Mouse (Mus musculus) lung, embryonic 15.5 days (tissue): ENCODE data around the gene Nfe2l3. TPM values are rescaled to one million over a fixed set of nuclear protein-coding genes. Genes with fewer than 3 reads are reported as not detected.
"Not testable (repeated sequence)": the region's sequence is repeated elsewhere in the genome, so short reads cannot be mapped to it uniquely, and the experiment has no call there.

ENCODE experiments used
- ATAC-seq: fragments of 200-750 bp; cut with Nextera tagmentation; 2 replicates; pipeline ENCODE4 v1.8.0; 2017; ENCODE audit warnings: moderate number of reproducible peaks, borderline replicate concordance; ENCODE audit not compliant: low FRiP score, low TSS enrichment; ENCODE audit errors: extremely low read depth
- H3K27ac ChIP-seq: fragments of 300-500 bp; sonication (generic); 2 replicates; pipeline ENCODE4 v1.5.1; 2015; ENCODE audit warnings: moderate library complexity, mild to moderate bottlenecking, inconsistent platforms
- H3K27me3 ChIP-seq: fragments of 300-500 bp; sonication (generic); 2 replicates; pipeline ENCODE4 v1.6.1; 2015; ENCODE audit warnings: inconsistent platforms
- H3K36me3 ChIP-seq: fragments of 300-500 bp; sonication (generic); 2 replicates; pipeline ENCODE4 v1.6.1; 2015; ENCODE audit warnings: inconsistent platforms
- H3K4me1 ChIP-seq: fragments of 300-500 bp; sonication (generic); 2 replicates; pipeline ENCODE4 v1.6.1; 2015; ENCODE audit warnings: inconsistent platforms
- H3K4me2 ChIP-seq: fragments of 300-500 bp; sonication (generic); 2 replicates; pipeline ENCODE4 v1.6.1; 2015; ENCODE audit warnings: inconsistent platforms, mild to moderate bottlenecking, moderate library complexity
- H3K4me3 ChIP-seq: fragments of 300-500 bp; sonication (generic); 2 replicates; pipeline ENCODE4 v1.5.1; 2015; ENCODE audit warnings: mild to moderate bottlenecking, inconsistent platforms
- H3K9ac ChIP-seq: fragments of 300-500 bp; sonication (generic); 2 replicates; pipeline ENCODE4 v1.6.1; 2015; ENCODE audit warnings: inconsistent platforms
- H3K9me3 ChIP-seq: fragments of 300-500 bp; sonication (generic); 2 replicates; pipeline ENCODE4 v1.6.1; 2016; ENCODE audit warnings: inconsistent platforms
- WGBS: fragments of 180-500 bp; shearing (Covaris S2); methylation state at CpG from one replicate; pipeline ENCODE4 v1.1.7; 2015; 5-methylcytosine and 5-hydroxymethylcytosine counted together
- polyA plus RNA-seq: library from polyadenylated mRNA; unstranded; fragments of >200 nt; fragmentation: Nextera tagmentation; extraction: Ambion mirVana; gene quantifications from 2 replicates; pipeline ENCODE4 v1.2.1, GENCODE M21; 2015

The Nfe2l3 gene
- polyA plus RNA-seq, result 2.4 and 3.4 TPM in 2 replicates

DNA sequence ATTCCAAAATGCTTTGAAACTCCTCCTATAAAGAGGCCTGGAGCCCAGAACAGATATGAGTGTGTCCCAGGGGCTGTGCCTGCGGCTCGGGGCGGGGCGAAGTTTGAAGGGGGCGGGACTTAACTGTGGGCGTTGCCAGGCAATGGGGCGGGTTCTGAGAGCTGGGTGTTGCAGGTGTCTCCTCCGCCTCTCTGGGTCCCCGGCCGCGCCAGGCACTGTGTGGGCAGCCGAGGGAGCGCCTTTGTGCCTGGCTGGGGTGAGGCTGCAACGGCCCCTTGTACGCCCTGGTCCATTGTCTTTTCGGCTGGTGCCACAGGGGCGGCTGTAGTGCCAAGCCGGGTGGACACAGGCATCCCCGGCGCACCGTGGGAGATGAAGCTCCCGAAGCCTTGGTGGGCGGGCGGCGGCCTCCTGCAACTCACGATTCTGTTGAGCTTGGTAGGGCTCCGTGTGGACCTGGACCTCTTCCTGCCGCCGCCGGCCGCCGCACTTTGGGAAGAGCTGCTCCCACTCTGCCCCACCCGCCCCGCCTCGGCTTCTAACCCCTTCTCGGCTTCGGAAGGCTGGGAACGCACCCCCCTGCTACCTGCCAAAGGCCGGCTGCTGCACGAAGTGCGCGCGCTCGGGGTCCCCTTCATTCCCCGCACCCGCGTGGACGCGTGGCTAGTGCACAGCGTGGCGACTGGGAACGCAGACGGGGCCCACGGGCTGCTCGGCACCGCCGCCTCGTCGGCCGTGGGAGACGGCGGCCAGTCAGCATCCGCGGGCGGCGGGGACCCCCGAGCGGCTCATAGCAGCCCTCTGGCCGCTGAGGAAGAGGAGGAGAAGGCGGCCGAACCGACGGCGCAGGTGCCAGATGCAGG lies at the start of gene Nfe2l3:
TSS of gene Nfe2l3 (plus strand) at position 136 of the 863 bp plus-strand sequence.
- H3K9ac ChIP-seq, result peak within 1 kb of the TSS; percentile 37
- peaks cover 50% of the 10 kb centered on the region for H3K27me3 ChIP-seq
- peak within 1 kb of the TSS; percentile 94 for H3K4me2 ChIP-seq
- H3K4me3 ChIP-seq, result peak within 1 kb of the TSS; percentile 49
- H3K27ac ChIP-seq, result no peak within 1 kb of the TSS
- no peaks in the 10 kb centered on the region for H3K36me3 ChIP-seq
- ATAC-seq, result peak; percentile 82
- peaks cover 9% of the 10 kb centered on the region for H3K4me1 ChIP-seq
- 1% methylated on average over 74 of the region's 74 CpGs for WGBS
- no peaks in the 10 kb centered on the region for H3K9me3 ChIP-seq

DNA sequence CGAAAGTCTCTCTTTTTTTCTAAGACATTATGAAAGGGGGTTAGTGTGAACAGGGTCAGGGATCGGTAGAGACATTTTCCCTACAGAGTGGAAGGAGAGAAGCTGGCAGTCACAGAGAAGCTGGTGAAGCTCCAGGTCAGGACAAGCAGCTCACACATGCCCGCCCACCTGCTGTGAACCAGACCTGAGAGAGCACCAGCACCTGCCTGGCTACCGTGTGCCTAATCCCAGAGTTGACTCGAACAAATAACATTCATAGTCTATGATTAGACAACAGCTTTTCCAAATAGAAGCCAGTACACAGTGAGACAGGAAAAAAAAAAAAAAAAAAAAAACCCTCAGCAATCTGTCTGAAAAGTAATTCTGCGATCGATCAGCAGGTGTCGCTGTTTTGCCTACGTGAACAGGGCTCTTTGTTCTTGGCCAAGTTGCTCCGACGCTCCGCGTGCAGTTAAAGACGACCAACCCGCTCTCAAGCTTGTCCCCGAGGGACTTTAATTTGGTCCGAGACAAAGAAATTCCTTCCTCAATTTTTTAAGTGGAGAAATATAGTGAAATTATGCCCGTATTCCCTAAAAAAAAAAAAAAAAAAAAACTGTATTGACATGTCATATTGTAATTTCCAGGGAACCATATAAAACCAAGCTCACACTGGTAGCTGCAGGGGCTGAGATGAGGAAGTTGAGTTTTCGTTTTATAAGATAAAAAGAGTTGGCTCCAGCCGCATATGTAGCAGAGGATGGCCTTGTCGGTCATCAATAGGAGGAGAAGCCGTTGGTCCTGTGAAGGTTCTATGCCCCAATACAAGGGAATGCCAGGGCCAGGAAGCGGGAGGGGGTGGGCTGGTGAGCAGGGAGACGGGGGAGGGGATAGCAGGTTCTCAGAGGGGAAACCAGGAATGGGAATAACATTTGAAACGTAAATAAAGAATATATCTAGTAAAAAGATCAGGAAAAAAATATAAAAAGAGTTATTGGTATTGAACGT lies 48.4 kb upstream of the Nfe2l3 start:
- no peaks in the 10 kb centered on the region for H3K9me3 ChIP-seq
- H3K36me3 ChIP-seq, result no peaks in the 10 kb centered on the region
- no peak overlapping the region for H3K27ac ChIP-seq
- H3K4me1 ChIP-seq, result peaks cover 16% of the 10 kb centered on the region; the same call in 1 of the 2 replicates
- H3K27me3 ChIP-seq, result no peaks in the 10 kb centered on the region
- H3K9ac ChIP-seq, result no peak overlapping the region
- ATAC-seq, result peak; percentile 43; the same call in 1 of the 2 replicates
- peak overlapping the region; percentile 25 for H3K4me3 ChIP-seq
- WGBS, result 14% methylated on average over 26 of the region's 26 CpGs
- peak overlapping the region; percentile 53 for H3K4me2 ChIP-seq

DNA sequence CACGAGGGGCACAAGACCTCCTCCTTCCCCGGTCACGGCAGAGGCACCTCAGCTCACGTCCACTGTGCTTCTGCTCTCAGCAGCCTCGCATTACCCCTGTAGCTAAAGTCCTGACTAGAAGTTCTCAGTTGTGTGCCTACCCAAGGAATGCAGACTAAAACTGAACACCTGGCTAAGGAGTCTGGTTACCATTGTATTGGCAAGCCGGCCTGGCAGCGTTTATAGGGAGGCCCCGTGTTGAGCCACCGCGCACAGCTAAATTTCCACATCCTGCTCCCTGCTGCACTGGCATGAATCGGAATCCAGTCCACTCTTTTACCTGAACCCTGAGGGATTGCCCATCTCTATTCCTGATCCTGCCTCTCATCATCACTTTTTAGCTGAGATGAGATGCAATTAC lies 42.0 kb upstream of the Nfe2l3 start:
- ATAC-seq, result no peak
- Histone ChIP-seq H3K27ac (no peak overlapping the region), H3K9me3 (no peaks in the 10 kb centered on the region), H3K4me3 (no peak overlapping the region), H3K36me3 (no peaks in the 10 kb centered on the region), H3K27me3 (no peaks in the 10 kb centered on the region), H3K4me1 (peaks cover 4% of the 10 kb centered on the region; the same call in 1 of the 2 replicates), H3K4me2 (no peak overlapping the region), H3K9ac (no peak overlapping the region)
- WGBS, result 63% methylated on average over 11 of the region's 11 CpGs

DNA sequence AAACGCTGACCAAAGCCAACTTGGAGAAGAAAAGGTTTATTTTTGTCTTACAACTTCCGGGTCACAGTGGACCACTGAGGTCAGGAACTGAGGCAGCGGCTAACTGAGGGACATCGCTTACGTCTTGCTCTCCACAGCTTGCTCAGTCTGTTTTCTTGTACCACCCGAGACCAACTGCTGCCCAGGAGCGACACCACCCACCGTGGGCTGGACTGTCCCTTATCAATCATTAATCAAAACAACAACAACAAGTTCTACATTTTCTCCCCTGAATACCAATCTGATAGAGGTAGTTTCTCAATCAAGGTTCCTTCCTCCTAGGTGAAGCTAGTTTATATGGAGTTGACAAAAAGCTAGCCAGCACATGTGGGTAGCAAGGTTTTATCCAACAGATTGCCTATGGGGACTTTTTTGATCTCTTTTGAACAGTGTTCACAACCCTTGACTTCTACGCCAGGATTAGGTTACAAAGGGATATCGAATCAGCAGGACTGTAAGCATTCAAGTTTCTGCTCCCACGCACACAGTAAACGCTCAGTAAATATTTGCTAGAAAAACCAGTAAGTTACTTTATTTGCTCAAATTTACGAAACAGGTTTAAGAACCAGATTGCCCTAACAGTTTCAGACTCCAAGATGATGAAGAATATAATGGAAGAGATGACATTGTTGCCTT lies 40.5 kb upstream of the Nfe2l3 start:
- H3K4me2 ChIP-seq, result no peak overlapping the region
- no peak overlapping the region for H3K27ac ChIP-seq
- H3K9ac ChIP-seq, result no peak overlapping the region
- H3K36me3 ChIP-seq, result no peaks in the 10 kb centered on the region
- no peaks in the 10 kb centered on the region for H3K9me3 ChIP-seq
- ATAC-seq, result no peak
- no peaks in the 10 kb centered on the region for H3K27me3 ChIP-seq
- H3K4me1 ChIP-seq, result peaks cover 4% of the 10 kb centered on the region; the same call in 1 of the 2 replicates
- WGBS, result 46% methylated on average over 13 of the region's 13 CpGs
- H3K4me3 ChIP-seq, result no peak overlapping the region

DNA sequence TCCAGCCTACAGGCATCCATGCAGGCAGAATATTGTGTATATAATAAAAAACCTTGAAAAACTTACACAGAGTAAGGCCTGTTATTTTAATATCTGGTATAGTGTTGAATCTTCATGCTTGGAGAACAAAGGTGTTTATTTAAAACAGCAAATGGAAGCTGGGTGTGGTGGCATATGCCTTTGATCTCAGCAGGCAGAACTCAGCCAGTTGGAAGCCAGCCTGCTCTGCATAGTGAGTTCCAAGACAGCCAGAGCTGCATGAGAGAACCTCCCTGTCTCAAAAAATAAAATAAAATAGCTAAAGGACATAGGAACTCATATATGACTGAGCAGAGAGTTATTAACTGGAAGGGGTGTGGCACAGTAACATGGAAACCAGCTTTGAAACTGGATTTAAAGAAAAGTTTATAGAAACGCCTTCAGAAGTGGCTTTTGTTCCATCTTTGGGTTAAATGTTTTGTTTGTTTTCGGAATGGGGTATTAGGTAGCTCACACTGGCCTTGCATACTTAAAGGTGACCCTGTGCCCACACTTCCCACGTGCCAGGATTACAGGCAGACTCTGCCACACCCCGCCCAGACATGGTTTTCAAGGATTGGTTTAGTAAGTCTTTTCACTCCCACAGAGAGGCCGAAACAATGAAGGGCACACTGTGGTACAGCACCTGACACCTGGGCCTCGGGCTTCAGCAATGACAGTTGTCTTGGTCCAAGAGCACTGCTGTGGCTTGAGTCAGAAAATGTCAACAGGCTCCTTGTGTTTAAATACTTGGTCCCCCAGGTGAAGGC lies 38.9 kb upstream of the Nfe2l3 start:
- H3K4me3 ChIP-seq, result no peak overlapping the region
- H3K27me3 ChIP-seq, result no peaks in the 10 kb centered on the region
- WGBS, result 51% methylated on average over 6 of the region's 6 CpGs
- H3K9ac ChIP-seq, result no peak overlapping the region
- no peak for ATAC-seq
- H3K4me1 ChIP-seq, result peaks cover 4% of the 10 kb centered on the region; the same call in 1 of the 2 replicates
- H3K27ac ChIP-seq, result no peak overlapping the region
- no peaks in the 10 kb centered on the region for H3K9me3 ChIP-seq
- no peak overlapping the region for H3K4me2 ChIP-seq
- no peaks in the 10 kb centered on the region for H3K36me3 ChIP-seq

DNA sequence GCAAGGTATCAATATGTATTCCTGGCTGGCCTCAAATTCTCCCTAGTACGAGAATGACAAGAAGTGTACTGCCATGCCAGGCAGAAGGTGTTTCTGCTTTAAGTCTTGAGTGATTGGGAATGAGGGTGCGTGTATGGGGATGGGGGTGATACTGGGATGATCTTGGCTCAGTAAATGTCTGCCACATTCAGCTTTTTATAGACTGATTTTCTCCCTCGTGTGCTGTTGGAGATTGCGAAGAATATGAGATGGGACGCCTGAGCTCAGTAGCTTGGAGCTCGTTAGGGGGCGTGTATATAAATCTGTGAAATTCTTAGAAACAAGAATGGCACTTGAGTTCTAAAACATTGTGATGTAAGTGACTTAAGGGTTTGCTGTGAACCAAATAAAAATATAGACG lies 38.1 kb upstream of the Nfe2l3 start:
- not testable (repeated sequence) for H3K9me3 ChIP-seq, H3K36me3 ChIP-seq, H3K27ac ChIP-seq, ATAC-seq, H3K4me3 ChIP-seq, H3K4me1 ChIP-seq, H3K27me3 ChIP-seq, H3K9ac ChIP-seq, H3K4me2 ChIP-seq
- WGBS, result 86% methylated on average over 8 of the region's 8 CpGs

DNA sequence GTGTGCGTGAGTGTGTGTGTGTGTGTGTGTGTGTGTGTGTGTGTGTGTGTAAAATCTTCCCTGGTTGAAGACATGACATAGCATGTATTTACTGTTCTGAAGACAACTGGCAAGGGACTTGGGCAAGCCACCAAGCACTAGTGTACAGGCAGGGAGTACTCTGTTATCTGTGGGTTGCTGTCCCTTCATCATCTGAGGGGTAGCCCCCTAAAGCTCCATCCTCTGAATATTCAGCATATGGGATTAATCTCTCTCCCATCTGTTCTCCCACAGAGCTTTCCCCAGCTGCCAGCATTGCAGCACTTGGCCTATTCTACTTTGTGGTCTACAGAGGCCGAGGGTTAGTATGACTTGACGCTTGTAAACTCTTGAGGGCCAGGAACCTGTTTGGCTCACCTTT lies 37.5 kb upstream of the Nfe2l3 start:
- not testable (repeated sequence) for ATAC-seq, H3K9me3 ChIP-seq, H3K27ac ChIP-seq, H3K9ac ChIP-seq, H3K27me3 ChIP-seq, H3K4me2 ChIP-seq, H3K4me3 ChIP-seq, H3K36me3 ChIP-seq
- 81% methylated on average over 3 of the region's 3 CpGs for WGBS
- H3K4me1 ChIP-seq, result peaks cover 11% of the 10 kb centered on the region

DNA sequence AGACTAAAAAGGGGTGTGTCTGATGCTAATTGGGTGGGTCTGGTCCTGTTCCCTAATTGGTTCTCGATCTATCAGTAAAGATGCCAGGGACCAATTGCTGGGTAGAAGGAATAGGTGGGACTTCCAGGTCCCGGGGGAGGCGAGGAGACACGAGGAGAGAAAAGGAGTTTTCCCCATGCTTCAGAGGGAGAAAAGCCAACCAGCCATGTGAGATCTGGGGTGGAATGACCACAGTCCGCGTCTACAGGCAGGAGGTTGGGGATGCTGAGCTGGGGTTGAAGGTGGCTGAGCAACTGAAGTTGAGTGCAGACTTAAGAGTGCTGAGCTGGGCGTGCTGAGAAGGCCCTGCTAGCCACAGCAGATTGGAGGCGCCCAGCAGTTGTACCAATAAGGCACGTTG lies 37.0 kb upstream of the Nfe2l3 start:
- H3K4me3 ChIP-seq, result no peak overlapping the region
- H3K9ac ChIP-seq, result no peak overlapping the region
- no peak overlapping the region for H3K4me2 ChIP-seq
- H3K27me3 ChIP-seq, result no peaks in the 10 kb centered on the region
- WGBS, result 61% methylated on average over 9 of the region's 9 CpGs
- no peak overlapping the region for H3K27ac ChIP-seq
- no peak for ATAC-seq
- peaks cover 11% of the 10 kb centered on the region for H3K4me1 ChIP-seq
- H3K9me3 ChIP-seq, result no peaks in the 10 kb centered on the region
- no peaks in the 10 kb centered on the region for H3K36me3 ChIP-seq

DNA sequence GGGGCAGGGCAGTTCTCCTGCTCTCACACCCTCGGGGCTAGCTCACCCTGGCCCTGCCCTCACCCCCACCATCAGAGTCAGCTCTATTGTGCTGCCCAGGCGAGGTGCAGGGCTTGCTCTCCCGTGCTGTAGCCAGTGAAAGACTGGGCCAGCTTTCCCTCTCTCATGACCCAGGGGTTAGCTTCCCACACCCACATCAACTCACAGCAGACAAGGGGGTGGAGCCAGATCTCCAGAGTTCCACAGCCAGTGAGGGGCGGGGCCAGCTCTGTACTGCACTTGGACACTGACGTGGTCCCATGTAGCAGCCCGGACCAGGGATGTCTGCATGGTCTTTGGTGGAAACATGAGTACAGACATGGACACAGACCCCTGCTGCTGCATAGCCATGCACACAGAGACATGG lies 33.4 kb upstream of the Nfe2l3 start:
- ATAC-seq, result peak; percentile 88
- WGBS, result 17% methylated on average over 6 of the region's 6 CpGs
- no peaks in the 10 kb centered on the region for H3K36me3 ChIP-seq
- H3K9me3 ChIP-seq, result no peaks in the 10 kb centered on the region
- no peaks in the 10 kb centered on the region for H3K27me3 ChIP-seq
- H3K27ac ChIP-seq, result no peak overlapping the region
- H3K9ac ChIP-seq, result no peak overlapping the region
- no peak overlapping the region for H3K4me2 ChIP-seq
- H3K4me3 ChIP-seq, result no peak overlapping the region
- H3K4me1 ChIP-seq, result peaks cover 7% of the 10 kb centered on the region

DNA sequence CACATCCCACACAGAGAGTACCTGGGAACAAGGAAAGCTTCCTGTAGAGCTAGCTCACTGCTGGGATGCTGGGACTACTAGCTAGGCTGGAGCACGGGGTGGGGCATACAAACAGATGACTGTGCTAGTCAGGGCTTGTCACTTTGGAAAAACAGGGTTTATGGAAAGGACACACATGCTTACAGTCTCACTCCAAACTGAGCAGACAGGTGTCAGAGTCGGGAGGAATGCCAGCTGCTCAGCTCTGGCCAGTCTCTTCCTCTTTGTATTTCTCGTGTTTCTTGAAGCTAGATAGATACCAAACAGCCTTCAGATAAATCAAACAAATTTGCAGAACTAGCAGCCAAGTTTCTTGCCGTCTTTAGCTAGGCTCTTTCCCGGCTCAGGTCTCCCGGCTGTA lies 31.2 kb upstream of the Nfe2l3 start:
- Histone ChIP-seq H3K27me3 (no peaks in the 10 kb centered on the region), H3K4me2 (no peak overlapping the region), H3K36me3 (no peaks in the 10 kb centered on the region), H3K9me3 (no peaks in the 10 kb centered on the region), H3K9ac (no peak overlapping the region), H3K27ac (no peak overlapping the region), H3K4me1 (peaks cover 7% of the 10 kb centered on the region), H3K4me3 (no peak overlapping the region)
- 20% methylated on average over 6 of the region's 6 CpGs for WGBS
- ATAC-seq, result 0 out of 2 replicates have a peak, but pooled peaks have one; percentile 27

DNA sequence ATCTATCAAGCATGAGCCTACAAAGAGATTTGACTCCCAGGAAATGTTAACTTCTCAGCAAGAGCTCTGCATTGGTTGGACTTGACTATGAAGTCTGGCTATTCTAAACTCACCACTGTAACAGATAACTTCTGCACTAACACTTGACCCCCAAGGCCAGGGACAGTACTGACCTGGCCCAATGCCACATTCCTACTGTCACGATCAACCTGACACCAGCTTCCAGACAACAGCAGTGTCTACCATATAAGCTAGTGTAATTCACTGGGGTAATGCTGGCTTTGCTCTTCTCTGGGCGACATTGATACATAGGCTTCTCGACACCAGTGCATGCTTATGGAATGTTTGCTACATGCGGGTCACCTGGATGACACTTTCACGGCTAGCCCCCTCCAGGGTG lies 28.9 kb upstream of the Nfe2l3 start:
- no peak overlapping the region for H3K4me3 ChIP-seq
- 61% methylated on average over 5 of the region's 5 CpGs for WGBS
- H3K9ac ChIP-seq, result no peak overlapping the region
- no peaks in the 10 kb centered on the region for H3K27me3 ChIP-seq
- no peak for ATAC-seq
- no peaks in the 10 kb centered on the region for H3K36me3 ChIP-seq
- no peak overlapping the region for H3K27ac ChIP-seq
- no peaks in the 10 kb centered on the region for H3K9me3 ChIP-seq
- no peak overlapping the region for H3K4me2 ChIP-seq
- H3K4me1 ChIP-seq, result peaks cover 7% of the 10 kb centered on the region
